8 mouse cellular contexts compared by ENCODE assay signal in genomic region chrX:48256468-48257007, GRCm38 (mm10). TPM values are rescaled to one million over a fixed set of nuclear protein-coding genes. Genes with fewer than 3 reads are reported as not detected.
DNase-seq lines count a peak whose midpoint lies in the region; ATAC-seq and TF ChIP-seq lines count a peak whose summit lies in the region.

Gene Utp14a, plus strand, starts transcription at chrX:48256862.

- CTCF ChIA-PET in Patski (lab: Charles Lee), result interaction anchor here (1.0 kb wide), 1 partner anchor 8 kb away, joined by 3 read pairs; no protein-coding TSS in a partner anchor

- peaks cover 4% of the 10 kb centered on the region for H3K36me3 ChIP-seq in hindbrain, embryonic 13.5 days

- H3K27me3 ChIP-seq in Patski, result peaks cover 28% of the 10 kb centered on the region
- H3K27me3 ChIP-seq in hindbrain, embryonic 13.5 days, result no peaks in the 10 kb centered on the region

- H3K9ac ChIP-seq in hindbrain, embryonic 13.5 days, result peak within 1 kb of the TSS; percentile 71

- no peaks in the 10 kb centered on the region for H3K9me3 ChIP-seq in hindbrain, embryonic 13.5 days

- peak; percentile 35 for DNase-seq in Patski (ENCODE audit: low read depth, low spot score)
- peak; percentile 95 to 98 for DNase-seq in cerebellum, postnatal 14 days
- DNase-seq in frontal cortex, postnatal 14 days (ENCODE audit: low spot score in 2 of 2), result peak; percentile 91 to 94
- peak; percentile 84 to 88 for DNase-seq in layer of hippocampus, postnatal 25 days (ENCODE audit: extremely low spot score in 1 of 2, low spot score in 1 of 2)
- peak; percentile 97 for DNase-seq in lung, postnatal 25 days (ENCODE audit: low spot score)
- DNase-seq in retina, embryonic 14.5 days (ENCODE audit: low spot score), result peak; percentile 91
- peak; percentile 88 for DNase-seq in thymus, postnatal 4 days

- peaks cover 5% of the 10 kb centered on the region for H3K4me1 ChIP-seq in hindbrain, embryonic 13.5 days (replicated peaks)

- TF ChIP-seq CTCF in Patski (IDR thresholded peaks at IDR 0.05), result no peak

- peak within 1 kb of the TSS; percentile 56 for H3K4me2 ChIP-seq in hindbrain, embryonic 13.5 days

- in situ Hi-C loops in Patski (cut with MboI; ENCODE audit: low pct_unique_long_range_greater_than_20kb), result loop anchor here (10.0 kb wide), 1 partner anchor 232 kb away; no protein-coding TSS in a partner anchor

- ATAC-seq in Patski, result peak; percentile 97
- ATAC-seq in hindbrain, embryonic 13.5 days (ENCODE audit: low FRiP score), result peak; percentile 100

- WGBS in hindbrain, embryonic 13.5 days, result 13% methylated on average over 33 of the region's 33 CpGs

- peak within 1 kb of the TSS; percentile 48 for H3K4me3 ChIP-seq in hindbrain, embryonic 13.5 days

- H3K27ac ChIP-seq in hindbrain, embryonic 13.5 days, result peak within 1 kb of the TSS; percentile 88

- POLR2A ChIA-PET in Patski (lab: Charles Lee), result no interaction called here

RNA-seq across cellular contexts. Expression of gene Utp14a, which starts in this region (rescaled TPM):
- 18.3 TPM for polyA plus RNA-seq in Patski (2021)
- polyA plus RNA-seq in hindbrain, embryonic 13.5 days (2015; fragmentation: Nextera tagmentation; extraction: Ambion mirVana), result 16.3 and 19.1 TPM in 2 replicates
- total RNA-seq in layer of hippocampus, postnatal 25 days (2021), result 10 to 100 TPM; 16.1 to 18.8 TPM

Comparison
In these comparisons a context has a peak if more than half of its experiments do, and no peak if none do; other contexts are left out.
1. Peak in every context shown above with its lines: DNase-seq, ATAC-seq, H3K4me3 ChIP-seq and H3K27ac ChIP-seq.
2. DNase-seq: peak in every context shown above with its lines; median percentile 97 in lung, postnatal 25 days; 96 in cerebellum, postnatal 14 days; 92 in frontal cortex, postnatal 14 days; 91 in retina, embryonic 14.5 days; 88 in thymus, postnatal 4 days; 86 in layer of hippocampus, postnatal 25 days; 35 in Patski.